Mouse (Mus musculus): Measurements from ENCODE around the gene Lmf1. TPM values are rescaled to one million over a fixed set of nuclear protein-coding genes. Genes with fewer than 3 reads are reported as not detected.
A peak's percentile ranks its signal among the peaks of the same experiment; 100 is the strongest.

Lmf1 gene
- total and polyA plus RNA-seq, 3 experiments, result 28.7 to 33.5 (median 32.7) TPM

- DNase-seq, result no peak
- H3K9ac ChIP-seq (ENCODE audit: low read depth, low read length), result no peak overlapping the region
- no peak overlapping the region for H3K4me3 ChIP-seq
- no peak for TF ChIP-seq CTCF (IDR thresholded peaks at IDR 0.05)
- no peak for TF ChIP-seq EP300 (IDR thresholded peaks at IDR 0.05; ENCODE audit: insufficient read depth, low read depth, low read length)
- H3K4me1 ChIP-seq (ENCODE audit: control insufficient read depth, insufficient read depth, low read length), result no peaks in the 10 kb centered on the region; the same call in 1 of the 2 replicates
- H3K27me3 ChIP-seq (ENCODE audit: control insufficient read depth, insufficient read depth, low read length), result no peaks in the 10 kb centered on the region
- H3K27ac ChIP-seq, result no peak overlapping the region
- H3K79me2 ChIP-seq (replicated peaks; ENCODE audit: control insufficient read depth, insufficient read depth, low read length), result no peaks in the 10 kb centered on the region
- intact Hi-C loops (cut with DNase I), result no loop called here
- 45% methylated on average over 3 of the region's 3 CpGs for WGBS
- no peaks in the 10 kb centered on the region for H3K36me3 ChIP-seq (ENCODE audit: control insufficient read depth, insufficient read depth, low read length)
These were observed 31.9 kb upstream of the Lmf1 start for GRCm38 (mm10) chr17:25547026-25547425.

- no peaks in the 10 kb centered on the region for H3K27me3 ChIP-seq (ENCODE audit: control insufficient read depth, insufficient read depth, low read length)
- 85% methylated on average over 5 of the region's 5 CpGs for WGBS
- TF ChIP-seq POLR2A (IDR thresholded peaks at IDR 0.05; ENCODE audit: insufficient read depth, low read depth, low read length) (no peak), CTCF (IDR thresholded peaks at IDR 0.05) (no peak), EP300 (IDR thresholded peaks at IDR 0.05; ENCODE audit: insufficient read depth, low read depth, low read length) (no peak)
- no peaks in the 10 kb centered on the region for H3K36me3 ChIP-seq (ENCODE audit: control insufficient read depth, insufficient read depth, low read length)
- peaks cover under 1% of the 10 kb centered on the region; the same call in 1 of the 2 replicates for H3K4me1 ChIP-seq (ENCODE audit: control insufficient read depth, insufficient read depth, low read length)
- intact Hi-C loops (cut with DNase I), result no loop called here
- H3K4me3 ChIP-seq, result no peak overlapping the region
- no peak for DNase-seq
- no peaks in the 10 kb centered on the region for H3K79me2 ChIP-seq (replicated peaks; ENCODE audit: control insufficient read depth, insufficient read depth, low read length)
- H3K9ac ChIP-seq (ENCODE audit: low read depth, low read length), result no peak overlapping the region
- H3K27ac ChIP-seq, result no peak overlapping the region
These were observed 28.9 kb upstream of the Lmf1 start for GRCm38 (mm10) chr17:25550020-25550419.

- WGBS, result 77% methylated on average over 11 of the region's 11 CpGs
- H3K9ac ChIP-seq (ENCODE audit: low read depth, low read length), result no peak overlapping the region
- H3K4me1 ChIP-seq (ENCODE audit: control insufficient read depth, insufficient read depth, low read length), result peaks cover 8% of the 10 kb centered on the region
- no peak overlapping the region for H3K27ac ChIP-seq
- no peaks in the 10 kb centered on the region for H3K36me3 ChIP-seq (ENCODE audit: control insufficient read depth, insufficient read depth, low read length)
- H3K4me3 ChIP-seq, result no peak overlapping the region
- H3K79me2 ChIP-seq (replicated peaks; ENCODE audit: control insufficient read depth, insufficient read depth, low read length), result no peaks in the 10 kb centered on the region
- H3K27me3 ChIP-seq (ENCODE audit: control insufficient read depth, insufficient read depth, low read length), result no peaks in the 10 kb centered on the region
- intact Hi-C loops (cut with DNase I), result no loop called here
- no peak for DNase-seq
- TF ChIP-seq CTCF (IDR thresholded peaks at IDR 0.05) (no peak), EP300 (IDR thresholded peaks at IDR 0.05; ENCODE audit: insufficient read depth, low read depth, low read length) (no peak), POLR2A (IDR thresholded peaks at IDR 0.05; ENCODE audit: insufficient read depth, low read depth, low read length) (no peak)
These were observed 27.6 kb upstream of the Lmf1 start for GRCm38 (mm10) chr17:25551313-25551712.

GRCm38 (mm10) chr17:25555159-25555558 lies 23.7 kb upstream of the Lmf1 start:
- Histone ChIP-seq H3K4me1 (ENCODE audit: control insufficient read depth, insufficient read depth, low read length) (peaks cover 11% of the 10 kb centered on the region), H3K9ac (ENCODE audit: low read depth, low read length) (no peak overlapping the region), H3K36me3 (ENCODE audit: control insufficient read depth, insufficient read depth, low read length) (no peaks in the 10 kb centered on the region), H3K27me3 (ENCODE audit: control insufficient read depth, insufficient read depth, low read length) (no peaks in the 10 kb centered on the region), H3K27ac (no peak overlapping the region), H3K79me2 (replicated peaks; ENCODE audit: control insufficient read depth, insufficient read depth, low read length) (no peaks in the 10 kb centered on the region), H3K4me3 (no peak overlapping the region)
- intact Hi-C loops (cut with DNase I), result no loop called here
- no peak for DNase-seq
- 32% methylated on average over 3 of the region's 3 CpGs for WGBS
- TF ChIP-seq CTCF (IDR thresholded peaks at IDR 0.05) (no peak), POLR2A (IDR thresholded peaks at IDR 0.05; ENCODE audit: insufficient read depth, low read depth, low read length) (no peak), EP300 (IDR thresholded peaks at IDR 0.05; ENCODE audit: insufficient read depth, low read depth, low read length) (no peak)

GRCm38 (mm10) chr17:25555666-25556629 lies 22.9 kb upstream of the Lmf1 start:
- Histone ChIP-seq H3K36me3 (ENCODE audit: control insufficient read depth, insufficient read depth, low read length) (no peaks in the 10 kb centered on the region), H3K4me1 (ENCODE audit: control insufficient read depth, insufficient read depth, low read length) (peaks cover 11% of the 10 kb centered on the region), H3K79me2 (replicated peaks; ENCODE audit: control insufficient read depth, insufficient read depth, low read length) (no peaks in the 10 kb centered on the region), H3K9ac (ENCODE audit: low read depth, low read length) (0 out of 2 replicates have a peak overlapping the region, but pooled peaks have one; percentile 1), H3K27ac (peak overlapping the region; percentile 16; the same call in 1 of the 2 replicates), H3K4me3 (peak overlapping the region; percentile 24; the same call in 1 of the 2 replicates), H3K27me3 (ENCODE audit: control insufficient read depth, insufficient read depth, low read length) (no peaks in the 10 kb centered on the region)
- intact Hi-C loops (cut with DNase I), result no loop called here
- WGBS, result 16% methylated on average over 29 of the region's 29 CpGs
- DNase-seq, result no peak
- no peak for TF ChIP-seq EP300 (IDR thresholded peaks at IDR 0.05; ENCODE audit: insufficient read depth, low read depth, low read length)
- no peak for TF ChIP-seq POLR2A (IDR thresholded peaks at IDR 0.05; ENCODE audit: insufficient read depth, low read depth, low read length)
- TF ChIP-seq CTCF (IDR thresholded peaks at IDR 0.05), result no peak

All from heart, adult 2 months (tissue).